Mouse (Mus musculus): ENCODE measurements around the gene D7Ertd443e.

DNA sequence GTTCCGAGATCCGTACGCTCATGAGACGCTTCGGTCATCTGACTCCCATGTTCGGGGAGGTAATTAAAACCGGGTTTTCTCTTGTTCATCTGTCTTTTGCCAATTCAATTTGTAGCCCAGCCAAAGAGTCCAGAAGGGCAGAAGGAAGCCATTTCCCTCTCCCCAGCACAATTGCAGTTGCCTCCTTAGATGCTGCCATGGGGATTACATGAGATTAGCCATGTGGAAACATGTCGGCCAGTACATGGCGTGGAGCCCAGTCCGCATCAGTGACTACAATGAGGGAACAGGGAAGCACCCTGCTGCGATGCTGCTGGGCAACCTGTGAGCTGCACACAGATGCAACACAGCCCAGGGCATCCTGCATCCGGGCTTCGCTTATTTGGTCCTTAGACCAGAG is 23.2 kb upstream of the D7Ertd443e start:
- no peak for TF ChIP-seq EP300 (IDR thresholded peaks at IDR 0.05; ENCODE audit: low read depth)
- no peak for TF ChIP-seq CTCF (IDR thresholded peaks at IDR 0.05; ENCODE audit: low read depth)

All from liver, postnatal 0 days (tissue).